Mouse (Mus musculus) fibroblast of lung, adult 2 months (primary cell): ENCODE measurements around the gene Galnt12.

Experiments used
- DNase-seq: peaks from one replicate; pipeline ENCODE4 v3.0.0-alpha.2; 2011; ENCODE audit warnings: low read depth

Gene Galnt12

DNA sequence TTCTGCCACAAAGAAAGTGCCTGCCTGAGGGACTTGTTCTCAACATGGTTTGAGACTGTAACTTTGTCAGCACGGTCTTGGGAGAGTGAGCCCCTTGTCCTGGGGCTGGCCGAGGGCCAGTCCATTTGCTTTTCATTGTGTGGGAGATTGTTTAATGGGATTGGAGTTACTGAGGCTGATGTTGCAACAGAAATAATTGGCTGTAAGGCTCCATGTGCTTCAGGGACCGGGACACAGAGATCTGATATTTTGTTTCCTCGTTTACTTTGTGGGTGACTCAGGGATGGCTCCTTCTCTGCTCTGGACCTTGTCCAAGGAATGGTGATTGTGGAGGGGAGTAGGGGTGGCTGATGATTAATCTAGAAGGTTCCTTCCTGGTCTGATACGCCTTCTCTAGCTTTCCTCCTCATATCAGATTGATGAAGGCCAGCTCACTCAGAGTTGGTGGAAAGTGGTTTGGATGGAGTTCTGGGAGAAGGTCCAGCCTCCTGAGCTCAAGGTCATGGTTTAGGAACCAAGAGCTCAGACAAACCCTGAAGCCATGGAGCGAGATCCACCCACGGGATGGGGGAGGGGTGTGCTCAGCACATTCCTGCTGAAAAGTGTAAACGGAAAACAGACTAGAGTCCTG lies 60.0 kb downstream of the Galnt12 start:
- peak; percentile 63 for DNase-seq

DNA sequence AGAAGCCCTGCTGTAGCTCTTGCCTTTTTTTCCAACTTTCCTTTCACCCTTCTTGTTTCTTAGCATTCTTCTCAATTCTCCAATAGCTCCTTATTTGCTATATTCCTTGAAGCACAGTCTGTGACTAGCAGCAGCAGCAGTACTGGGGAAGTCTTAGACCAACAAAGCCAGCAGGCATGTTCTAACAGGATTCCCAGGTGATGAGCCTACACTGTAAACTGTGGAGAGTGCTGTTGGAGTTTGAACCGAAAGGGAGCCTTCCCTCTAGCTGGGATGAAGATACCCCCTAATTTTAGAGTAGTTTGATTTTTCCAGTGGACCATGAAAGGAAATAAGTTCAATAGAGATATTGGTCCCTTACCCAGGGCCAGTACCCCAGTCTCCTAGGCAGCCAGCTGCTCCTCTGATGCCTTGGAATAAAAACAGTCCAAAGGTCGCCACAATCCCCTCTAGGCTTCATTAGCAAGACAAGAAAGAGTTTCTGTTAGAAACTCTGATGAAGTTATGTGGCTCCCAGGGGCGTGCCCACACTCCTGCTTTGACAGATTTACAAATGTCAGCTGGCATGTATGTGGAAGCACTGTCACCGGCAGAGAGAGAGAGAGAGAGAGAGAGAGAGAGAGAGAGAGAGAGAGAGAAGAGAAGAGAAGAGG lies 69.5 kb downstream of the Galnt12 start:
- DNase-seq = no peak

DNA sequence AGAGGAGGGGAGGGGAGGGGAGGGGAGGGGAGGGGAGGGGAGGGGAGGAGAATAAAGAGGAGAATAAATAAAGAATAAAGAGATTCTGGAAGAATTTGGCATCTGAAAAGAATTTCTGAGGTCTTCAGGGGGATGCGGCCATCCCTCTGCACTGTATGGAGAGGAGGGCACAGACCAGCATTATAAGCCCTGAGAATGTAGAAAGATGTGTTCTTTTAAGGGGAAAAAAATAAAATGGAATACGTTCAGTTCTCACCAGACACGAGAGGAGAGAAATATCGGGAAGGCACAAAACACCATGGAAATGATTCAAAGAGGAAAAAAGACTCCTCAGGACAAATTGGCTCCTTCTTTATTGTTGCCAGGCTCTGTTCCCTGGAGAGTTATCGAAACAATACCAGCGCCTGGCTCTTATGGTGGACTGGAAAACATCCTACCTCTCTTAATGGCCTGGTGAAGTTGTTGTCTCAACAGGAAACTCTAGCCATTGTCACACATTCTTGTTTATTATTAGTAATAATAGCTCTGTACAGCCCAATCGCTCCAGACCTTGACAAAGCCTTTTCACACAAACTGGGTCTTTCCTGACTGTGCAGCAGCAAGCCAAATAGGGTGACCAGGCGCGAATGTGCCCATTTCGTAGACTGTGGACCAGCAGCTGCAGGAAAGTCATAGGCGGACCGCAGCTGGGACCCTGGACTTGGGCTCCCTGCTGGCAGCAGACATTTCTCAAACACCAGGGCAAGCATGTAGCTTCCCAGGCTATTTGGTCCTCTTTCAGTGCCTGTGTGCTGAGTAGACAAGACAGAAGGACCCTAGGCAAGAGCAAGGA lies 70.3 kb downstream of the Galnt12 start:
- no peak for DNase-seq

DNA sequence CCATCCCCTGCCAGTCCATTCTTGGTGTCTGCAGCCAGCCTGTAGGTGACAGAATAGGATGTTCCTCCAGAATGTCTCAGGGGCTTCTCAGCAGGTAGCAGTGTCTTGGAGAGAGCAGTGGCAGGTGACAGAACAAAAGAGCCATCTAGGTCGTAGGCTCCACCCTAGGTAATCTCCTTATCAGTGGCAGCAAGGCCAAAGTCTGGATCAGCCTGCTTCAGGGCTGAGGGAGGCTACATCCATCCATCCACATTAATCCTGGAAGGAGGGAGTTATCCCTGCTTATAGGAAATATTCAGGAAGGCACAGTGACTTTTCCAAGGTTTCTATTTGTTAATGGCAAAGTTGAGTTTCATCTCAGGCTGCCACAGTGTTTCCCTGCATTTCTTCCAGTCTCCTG lies 80.6 kb downstream of the Galnt12 start:
- DNase-seq = no peak
